Mouse (Mus musculus) C2C12 (cell line): ENCODE results near the gene Maml1. TPM values are rescaled to one million over a fixed set of nuclear protein-coding genes. Genes with fewer than 3 reads are reported as not detected.

Experiments used
- H3K27me3 ChIP-seq: one replicate; pipeline ENCODE4 v1.6.1; 2011; ENCODE audit not compliant: control insufficient read depth, insufficient read depth, insufficient read length
- H3K36me3 ChIP-seq: one replicate; pipeline ENCODE4 v1.6.1; 2011; ENCODE audit not compliant: control insufficient read depth, insufficient read depth
- H3K4me3 ChIP-seq: one replicate; pipeline ENCODE4 v1.5.1; 2011; ENCODE audit warnings: mild to moderate bottlenecking, control low read depth; ENCODE audit not compliant: poor library complexity, insufficient read depth, severe bottlenecking
- H3K79me2 ChIP-seq: one replicate; pipeline ENCODE4 v1.6.1; 2011; ENCODE audit not compliant: control insufficient read depth, insufficient read depth
- H3K79me3 ChIP-seq: one replicate; pipeline ENCODE4 v1.6.1; 2011; ENCODE audit warnings: low read depth, control low read depth
- H3ac ChIP-seq: one replicate; pipeline ENCODE3; 2011; ENCODE audit warnings: low read depth; ENCODE audit not compliant: control insufficient read depth, insufficient read length
- CEBPB ChIP-seq: IDR thresholded peaks from one replicate; pipeline ENCODE4 v1.6.1; 2011; ENCODE audit warnings: low read depth, mild to moderate bottlenecking, control low read depth, moderate library complexity
- CTCF ChIP-seq: IDR thresholded peaks from one replicate; pipeline ENCODE4 v1.5.1; 2011; ENCODE audit not compliant: control insufficient read depth, insufficient read depth, insufficient read length
- FOSL1 ChIP-seq: IDR thresholded peaks from one replicate; pipeline ENCODE4 v1.8.0; 2011; ENCODE audit warnings: mild to moderate bottlenecking, low read length; ENCODE audit not compliant: poor library complexity, insufficient read depth, severe bottlenecking
- MAX ChIP-seq: IDR thresholded peaks from one replicate; pipeline ENCODE4 v1.6.1; 2011; ENCODE audit warnings: mild to moderate bottlenecking, control low read depth
- MYOD1 ChIP-seq: IDR thresholded peaks from one replicate; pipeline ENCODE4 v1.6.1; 2011; ENCODE audit warnings: low read depth; ENCODE audit not compliant: control insufficient read depth, insufficient read length
- MYOG ChIP-seq: IDR thresholded peaks from one replicate; pipeline ENCODE4 v1.6.1; 2011; ENCODE audit not compliant: control insufficient read depth, insufficient read length; ENCODE audit errors: extremely low read depth
- USF1 ChIP-seq: IDR thresholded peaks from one replicate; pipeline ENCODE4 v1.6.1; 2011; ENCODE audit warnings: low read depth, mild to moderate bottlenecking, control low read depth, moderate library complexity
- polyA plus RNA-seq: library from polyadenylated mRNA; unstranded; fragments of >200 nt; fragmentation: generic; extraction: Trizol; gene quantifications from one replicate; pipeline ENCODE4 v1.2.1, GENCODE M21; 2012; ENCODE audit warnings: missing spikeins

The Maml1 gene
- polyA plus RNA-seq, 1 experiment: 14.8 TPM

GRCm38 (mm10) chr11:50215633-50216032 lies 76.5 kb downstream of the Maml1 start:
- Histone ChIP-seq H3K79me3 (no peaks in the 10 kb centered on the region), H3ac (no peak overlapping the region), H3K27me3 (no peaks in the 10 kb centered on the region), H3K36me3 (peaks cover 5% of the 10 kb centered on the region), H3K4me3 (no peak overlapping the region), H3K79me2 (peaks cover 13% of the 10 kb centered on the region)
- no peak for TF ChIP-seq FOSL1
- no peak for TF ChIP-seq CTCF
- no peak for TF ChIP-seq MAX
- no peak for TF ChIP-seq CEBPB
- no peak for TF ChIP-seq MYOG

DNA sequence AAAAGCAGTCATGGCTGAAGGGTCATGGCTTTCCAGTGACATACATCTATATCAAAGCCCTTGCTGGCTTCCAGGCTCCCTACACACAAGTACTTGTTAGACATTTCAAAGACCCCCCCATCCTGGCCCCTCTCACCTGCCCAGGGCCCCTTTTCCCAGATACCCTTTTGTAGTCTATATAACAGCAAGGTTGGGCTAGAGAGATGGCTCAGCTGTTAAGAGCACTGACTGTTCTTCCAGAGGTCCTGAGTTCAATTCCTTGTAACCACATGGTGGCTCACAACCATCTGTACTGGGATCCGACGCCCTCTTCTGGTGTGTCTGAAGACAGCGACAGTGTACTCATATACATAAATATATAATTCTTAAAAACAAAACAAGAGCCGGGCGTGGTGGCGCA lies 77.5 kb downstream of the Maml1 start:
- Histone ChIP-seq H3K27me3 (no peaks in the 10 kb centered on the region), H3K79me2 (peaks cover 23% of the 10 kb centered on the region), H3K4me3 (no peak overlapping the region), H3ac (no peak overlapping the region), H3K79me3 (peaks cover 7% of the 10 kb centered on the region), H3K36me3 (no peaks in the 10 kb centered on the region)
- TF ChIP-seq MYOG (no peak), CEBPB (no peak), CTCF (no peak), FOSL1 (no peak), MAX (no peak), MYOD1 (no peak), USF1 (no peak)

DNA sequence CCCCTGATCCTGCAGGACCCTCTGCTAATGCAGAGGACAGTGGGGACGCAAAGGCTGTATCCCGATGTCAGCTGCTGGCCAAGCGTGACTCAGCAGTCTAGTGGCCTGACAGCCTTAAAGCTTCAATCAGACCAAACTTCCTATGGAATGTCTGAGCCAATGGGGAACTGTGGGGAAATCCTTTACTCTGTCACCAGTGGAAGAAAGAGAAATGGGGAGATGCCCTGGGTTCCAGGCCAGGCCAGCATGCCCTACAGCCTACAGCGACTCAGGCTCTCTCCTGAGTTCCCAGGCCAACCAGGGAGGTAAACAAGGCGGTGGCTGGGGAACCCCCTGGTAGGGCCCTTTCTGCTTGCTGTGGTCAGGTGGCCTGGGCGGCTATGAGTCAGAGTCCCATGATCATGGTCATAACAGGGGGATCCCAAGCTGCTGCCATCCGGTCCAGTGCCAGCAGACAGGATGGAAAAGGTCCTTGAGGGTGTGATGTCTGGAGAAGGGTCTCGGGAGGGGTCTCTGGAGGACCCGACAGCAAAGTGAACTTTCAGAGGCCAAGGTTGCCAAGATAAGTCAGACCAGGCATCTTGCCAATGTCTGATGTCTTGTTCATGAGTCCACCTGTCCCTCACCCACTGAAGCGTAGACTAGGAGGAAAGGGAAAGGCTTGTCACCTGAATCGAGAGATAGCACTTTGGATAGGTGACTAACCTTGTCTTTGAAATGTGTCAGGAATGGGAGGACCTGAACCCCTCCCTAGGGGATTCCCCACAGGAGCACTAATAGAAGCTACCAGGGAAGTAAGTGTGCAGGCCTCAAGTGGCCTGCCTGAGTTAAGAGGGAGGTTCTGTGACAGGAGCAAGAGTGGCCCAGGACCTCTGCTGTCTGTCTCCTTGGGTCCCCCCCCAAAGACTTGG lies 79.0 kb downstream of the Maml1 start:
- H3K4me3 ChIP-seq: no peak overlapping the region
- no peaks in the 10 kb centered on the region for H3K27me3 ChIP-seq
- peaks cover 38% of the 10 kb centered on the region for H3K79me2 ChIP-seq
- no peak for TF ChIP-seq MYOG
- TF ChIP-seq USF1: peak; percentile 90
- TF ChIP-seq CEBPB: peak; percentile 10
- no peak for TF ChIP-seq CTCF
- peak; percentile 71 for TF ChIP-seq MAX
- TF ChIP-seq MYOD1: peak; percentile 54
- TF ChIP-seq FOSL1: peak; percentile 32
- H3K79me3 ChIP-seq: peaks cover 22% of the 10 kb centered on the region
- peaks cover 12% of the 10 kb centered on the region for H3K36me3 ChIP-seq
- peak overlapping the region; percentile 22 for H3ac ChIP-seq

- TF ChIP-seq MYOD1 (no peak), USF1 (no peak), CEBPB (peak; percentile 76), MAX (peak; percentile 46), MYOG (no peak), CTCF (no peak), FOSL1 (no peak)
Measured at GRCm38 (mm10) chr11:50212060-50212739, 79.9 kb downstream of the Maml1 start.

DNA sequence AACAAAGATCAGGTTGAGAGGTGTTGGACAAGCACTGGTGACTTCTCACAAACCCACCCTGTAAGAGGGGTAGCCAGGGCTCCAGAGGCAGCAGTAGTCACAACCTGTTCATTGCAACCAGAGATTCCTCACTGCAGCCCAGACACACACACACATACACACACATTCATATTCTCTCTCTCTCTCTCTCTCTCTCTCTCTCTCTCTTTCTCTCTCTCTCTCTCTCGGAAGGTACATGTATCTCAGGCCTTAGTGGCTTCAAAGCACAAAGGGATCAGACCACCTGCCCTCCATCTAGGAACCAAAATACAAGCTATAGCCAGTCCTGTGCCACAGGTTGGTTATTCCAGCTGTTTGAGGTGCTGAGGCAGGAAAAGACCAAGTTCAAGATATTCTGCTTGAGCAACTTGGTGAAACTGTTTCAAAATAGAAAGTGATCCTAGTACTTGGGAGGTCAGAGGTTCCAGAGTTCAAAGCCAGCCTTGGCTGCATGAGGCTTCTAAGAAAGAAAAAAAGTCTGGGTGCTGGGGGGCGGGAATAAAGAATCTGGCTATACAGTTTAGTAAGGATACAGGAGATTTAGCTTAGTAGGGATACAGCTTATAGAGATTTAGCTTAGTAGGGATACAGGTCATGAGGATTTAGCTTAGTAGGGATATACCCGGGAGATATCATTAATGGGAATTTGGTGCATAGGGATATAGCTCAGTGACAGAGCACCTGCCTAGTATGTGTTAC lies 80.6 kb downstream of the Maml1 start:
- TF ChIP-seq CEBPB (no peak), MAX (no peak), MYOG (no peak), MYOD1 (no peak), USF1 (no peak)
- H3K27me3 ChIP-seq: no peaks in the 10 kb centered on the region
- H3K4me3 ChIP-seq: peak overlapping the region; percentile 99
- peaks cover 28% of the 10 kb centered on the region for H3K36me3 ChIP-seq
- no peak overlapping the region for H3ac ChIP-seq
- H3K79me2 ChIP-seq: peaks cover 54% of the 10 kb centered on the region
- H3K79me3 ChIP-seq: peaks cover 36% of the 10 kb centered on the region

More at GRCm38 (mm10) chr11:50212060-50212739, 79.9 kb downstream of the Maml1 start:
- H3K36me3 ChIP-seq: peaks cover 21% of the 10 kb centered on the region
- H3K79me2 ChIP-seq: peaks cover 47% of the 10 kb centered on the region
- H3K79me3 ChIP-seq: peaks cover 31% of the 10 kb centered on the region
- H3K4me3 ChIP-seq: no peak overlapping the region
- no peaks in the 10 kb centered on the region for H3K27me3 ChIP-seq
- peak overlapping the region; percentile 22 for H3ac ChIP-seq
